Mouse (Mus musculus) midbrain, postnatal 0 days (tissue): ENCODE measurements around the gene Krt86. TPM values are rescaled to one million over a fixed set of nuclear protein-coding genes. Genes with fewer than 3 reads are reported as not detected.
A peak's percentile ranks its signal among the peaks of the same experiment; 100 is the strongest.

Experiments used
- ATAC-seq: fragments of 200-750 bp; cut with Nextera tagmentation; 2 replicates; pipeline ENCODE4 v1.8.0; 2017; ENCODE audit warnings: moderate number of reproducible peaks, mild to moderate bottlenecking, moderate TSS enrichment, moderate library complexity; ENCODE audit not compliant: low FRiP score
- DNase-seq: peaks from one replicate; pipeline ENCODE4 v3.0.0-alpha.2; 2015; ENCODE audit warnings: low spot score
- H3K27ac ChIP-seq: fragments of 300-500 bp; sonication (generic); 2 replicates; pipeline ENCODE4 v1.5.1; 2014; ENCODE audit warnings: low read depth, mild to moderate bottlenecking, low read length, mixed read lengths
- H3K27me3 ChIP-seq: fragments of 300-500 bp; sonication (generic); 2 replicates; pipeline ENCODE4 v1.6.1; 2014; ENCODE audit warnings: low read length, control low read depth, mixed read lengths; ENCODE audit not compliant: insufficient read depth
- H3K36me3 ChIP-seq: fragments of 300-500 bp; sonication (generic); 2 replicates; pipeline ENCODE4 v1.6.1; 2014; ENCODE audit warnings: low read length, control low read depth, mixed read lengths; ENCODE audit not compliant: insufficient read depth
- H3K4me1 ChIP-seq: fragments of 300-500 bp; sonication (generic); 2 replicates; pipeline ENCODE4 v1.6.1; 2014; ENCODE audit warnings: mild to moderate bottlenecking, control low read depth, antibody characterized with exemption, low read length, mixed read lengths; ENCODE audit not compliant: insufficient read depth
- H3K4me2 ChIP-seq: fragments of 300-500 bp; sonication (generic); 2 replicates; pipeline ENCODE4 v1.6.1; 2014; ENCODE audit warnings: low read depth, mild to moderate bottlenecking, low read length, mixed read lengths; ENCODE audit not compliant: poor library complexity, severe bottlenecking
- H3K4me3 ChIP-seq: fragments of 300-500 bp; sonication (generic); 2 replicates; pipeline ENCODE4 v1.5.1; 2014; ENCODE audit warnings: low read depth, mild to moderate bottlenecking, low read length, moderate library complexity
- H3K9ac ChIP-seq: fragments of 300-500 bp; sonication (generic); replicated peaks from 2 replicates; pipeline ENCODE4 v1.6.1; 2014; ENCODE audit warnings: mild to moderate bottlenecking, low read length, moderate library complexity, mixed read lengths; ENCODE audit not compliant: poor library complexity, severe bottlenecking
- H3K9me3 ChIP-seq: fragments of 300-500 bp; sonication (generic); 2 replicates; pipeline ENCODE4 v1.6.1; 2016; ENCODE audit warnings: low read length, control low read depth
- CTCF ChIP-seq: IDR thresholded peaks from 2 replicates; pipeline ENCODE4 v1.5.1; 2016; ENCODE audit warnings: antibody characterized with exemption, mild to moderate bottlenecking
- WGBS: fragments of 180-500 bp; shearing (Covaris S2); extraction: QIAGEN DNeasy Blood & Tissue Kit; methylation state at CpG from one replicate; pipeline ENCODE4 v1.1.7; 2014; 5-methylcytosine and 5-hydroxymethylcytosine counted together
- polyA plus RNA-seq: library from polyadenylated mRNA; unstranded; fragments of >200 nt; fragmentation: Nextera tagmentation; extraction: Ambion mirVana; gene quantifications from 2 replicates; pipeline ENCODE4 v1.2.1, GENCODE M21; 2015
- total RNA-seq: library from RNA; depleted of rRNA; stranded (reverse); fragments of >200 nt; gene quantifications from 2 replicates; pipeline ENCODE4 v1.2.3, GENCODE M21; 2014

Gene Krt86
- total and polyA plus RNA-seq, 2 experiments from 2014 or later: 0.17 to 0.38 TPM

- H3K4me2 ChIP-seq: no peak within 1 kb of the TSS
- no peaks in the 10 kb centered on the region for H3K36me3 ChIP-seq
- TF ChIP-seq CTCF: no peak
- no peak within 1 kb of the TSS for H3K9ac ChIP-seq
- H3K27me3 ChIP-seq: no peaks in the 10 kb centered on the region
- no peak for ATAC-seq
- no peaks in the 10 kb centered on the region for H3K4me1 ChIP-seq
- H3K27ac ChIP-seq: no peak within 1 kb of the TSS
- H3K4me3 ChIP-seq: no peak within 1 kb of the TSS
- no peak for DNase-seq
- WGBS: 77% methylated on average over 2 of the region's 2 CpGs
- no peaks in the 10 kb centered on the region for H3K9me3 ChIP-seq
Observed at GRCm38 (mm10) chr15:101447444-101447843, 25.8 kb upstream of the Krt86 start, which contains the start of gene Krt88. Krt88 (plus strand) TSS chr15:101447744.

- Histone ChIP-seq H3K4me1 (no peaks in the 10 kb centered on the region; the same call in 1 of the 2 replicates), H3K27ac (no peak overlapping the region), H3K36me3 (no peaks in the 10 kb centered on the region), H3K27me3 (no peaks in the 10 kb centered on the region), H3K4me3 (no peak overlapping the region), H3K4me2 (no peak overlapping the region), H3K9ac (no peak overlapping the region), H3K9me3 (no peaks in the 10 kb centered on the region)
- DNase-seq (peak; percentile 71), ATAC-seq (0 out of 2 replicates have a peak, but pooled peaks have one; percentile 34)
- peak; percentile 74 for TF ChIP-seq CTCF
- WGBS: 9% methylated on average over 13 of the region's 13 CpGs
Observed at GRCm38 (mm10) chr15:101453093-101453736, 20.1 kb upstream of the Krt86 start.

- Histone ChIP-seq H3K9ac (no peak overlapping the region), H3K36me3 (no peaks in the 10 kb centered on the region), H3K4me2 (no peak overlapping the region), H3K27ac (no peak overlapping the region), H3K4me1 (peaks cover 5% of the 10 kb centered on the region; the same call in 1 of the 2 replicates), H3K9me3 (no peaks in the 10 kb centered on the region), H3K27me3 (no peaks in the 10 kb centered on the region), H3K4me3 (no peak overlapping the region)
- no peak for TF ChIP-seq CTCF
- ATAC-seq (no peak), DNase-seq (no peak)
- 92% methylated on average over 8 of the region's 8 CpGs for WGBS
Observed at GRCm38 (mm10) chr15:101454774-101455173, 18.5 kb upstream of the Krt86 start.

GRCm38 (mm10) chr15:101455292-101455691 lies 18.0 kb upstream of the Krt86 start:
- WGBS: 79% methylated on average over 2 of the region's 2 CpGs
- no peak overlapping the region for H3K27ac ChIP-seq
- H3K36me3 ChIP-seq: no peaks in the 10 kb centered on the region
- H3K27me3 ChIP-seq: no peaks in the 10 kb centered on the region
- H3K9me3 ChIP-seq: no peaks in the 10 kb centered on the region
- no peak for DNase-seq
- no peak overlapping the region for H3K4me3 ChIP-seq
- no peak for ATAC-seq
- H3K4me1 ChIP-seq: peaks cover 5% of the 10 kb centered on the region; the same call in 1 of the 2 replicates
- H3K4me2 ChIP-seq: no peak overlapping the region
- TF ChIP-seq CTCF: no peak
- no peak overlapping the region for H3K9ac ChIP-seq

- DNase-seq (no peak), ATAC-seq (no peak)
- Histone ChIP-seq H3K9me3 (no peaks in the 10 kb centered on the region), H3K4me2 (no peak overlapping the region), H3K27ac (no peak overlapping the region), H3K4me1 (peaks cover 5% of the 10 kb centered on the region; the same call in 1 of the 2 replicates), H3K4me3 (no peak overlapping the region), H3K27me3 (no peaks in the 10 kb centered on the region), H3K36me3 (no peaks in the 10 kb centered on the region), H3K9ac (no peak overlapping the region)
- peak; percentile 20 for TF ChIP-seq CTCF
- 88% methylated on average over 6 of the region's 6 CpGs for WGBS
Observed at GRCm38 (mm10) chr15:101455891-101456290, 17.4 kb upstream of the Krt86 start.

GRCm38 (mm10) chr15:101458361-101458930 lies 14.8 kb upstream of the Krt86 start:
- Histone ChIP-seq H3K4me3 (no peak overlapping the region), H3K27ac (no peak overlapping the region), H3K9ac (no peak overlapping the region), H3K27me3 (no peaks in the 10 kb centered on the region), H3K4me1 (peaks cover 5% of the 10 kb centered on the region; the same call in 1 of the 2 replicates), H3K36me3 (no peaks in the 10 kb centered on the region), H3K9me3 (no peaks in the 10 kb centered on the region), H3K4me2 (no peak overlapping the region)
- ATAC-seq (no peak), DNase-seq (no peak)
- 36% methylated on average over 16 of the region's 16 CpGs for WGBS
- no peak for TF ChIP-seq CTCF
